Mouse (Mus musculus) left cerebral cortex, postnatal 10 days (tissue): Measurements from ENCODE around the gene Zfr2. TPM values are rescaled to one million over a fixed set of nuclear protein-coding genes. Genes with fewer than 3 reads are reported as not detected.

Source experiments
- DNase-seq, 2 experiments: peaks; one replicate each; pipeline ENCODE4 v3.0.0; 2021 to 2022; ENCODE audit warnings: low spot score in 2 of 2, mixed read lengths in 1 of 2; ENCODE audit errors: extremely low spot score in 1 of 2
- intact Hi-C: fragments of 180-260 bp; cut with DNase I; formaldehyde crosslinking; loops from one replicate; pipeline ENCODE4 v1.15.1; 2025
- total RNA-seq, 2 experiments: library from RNA; stranded (reverse); gene quantifications; 2 replicates each; pipeline ENCODE4 v1.2.3; 2021

The Zfr2 gene
- total RNA-seq, 2 experiments from 2014 or later, result 62.2 to 63.5 TPM

DNA sequence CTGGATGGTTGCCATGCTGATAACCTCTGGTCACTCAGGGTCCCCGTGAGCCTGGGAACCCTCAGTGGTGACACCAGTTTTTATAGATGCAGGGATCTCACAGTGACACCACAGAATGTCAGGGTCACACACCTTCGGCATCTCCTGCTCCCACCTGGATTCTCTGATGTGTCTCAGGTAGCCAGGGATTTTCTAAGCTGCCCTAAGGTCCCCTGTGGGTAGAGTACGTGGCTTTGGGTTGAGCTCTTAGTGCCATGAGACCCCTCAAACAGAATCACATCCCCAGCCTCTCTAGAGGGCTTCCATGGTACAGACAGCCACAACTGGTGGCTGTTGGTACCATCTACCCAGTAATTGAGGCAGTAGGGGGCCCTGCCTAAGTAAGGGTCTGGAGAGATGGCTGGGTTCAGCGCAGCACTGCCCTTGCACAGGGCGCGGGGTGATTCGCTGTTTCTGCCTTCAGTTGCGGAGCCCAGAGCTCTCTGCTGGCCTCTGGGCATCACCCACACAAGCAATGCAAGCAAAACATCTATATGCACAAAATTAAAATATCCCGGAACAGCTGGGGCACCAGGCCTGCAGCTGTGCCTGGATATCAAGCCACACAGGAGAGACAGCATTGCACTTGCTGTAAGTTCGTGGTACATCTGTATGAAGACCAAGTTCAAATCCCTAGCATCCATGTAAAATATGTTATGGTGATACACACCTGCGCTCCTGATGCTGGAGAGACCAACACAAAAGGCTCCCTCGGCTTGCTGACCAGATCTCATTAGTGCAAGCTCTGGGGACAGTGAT lies 3.7 kb downstream of the Zfr2 start:
- peak in 1 of 2 experiments; percentile 22 for DNase-seq
- intact Hi-C loops, result no loop called here

DNA sequence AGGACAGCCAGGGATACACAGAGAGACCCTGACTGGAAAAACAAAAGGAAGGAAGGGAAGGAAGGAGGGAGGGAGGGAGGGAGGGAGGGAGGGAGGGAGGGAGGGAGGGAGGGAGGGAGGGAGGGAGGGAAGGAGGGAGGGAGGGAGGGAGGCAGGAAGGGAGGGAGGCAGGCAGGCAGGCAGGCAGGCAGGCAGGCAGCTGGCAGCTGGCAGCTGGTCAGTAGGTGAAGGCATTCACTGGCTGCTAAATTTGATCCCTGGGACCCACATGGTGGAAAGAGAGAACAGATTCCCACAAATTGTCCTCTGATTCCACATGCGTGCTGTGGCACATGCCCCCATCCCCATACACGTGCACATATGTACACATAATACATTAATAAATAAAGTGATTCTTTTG lies 5.7 kb downstream of the Zfr2 start:
- intact Hi-C loops, result no loop called here

DNA sequence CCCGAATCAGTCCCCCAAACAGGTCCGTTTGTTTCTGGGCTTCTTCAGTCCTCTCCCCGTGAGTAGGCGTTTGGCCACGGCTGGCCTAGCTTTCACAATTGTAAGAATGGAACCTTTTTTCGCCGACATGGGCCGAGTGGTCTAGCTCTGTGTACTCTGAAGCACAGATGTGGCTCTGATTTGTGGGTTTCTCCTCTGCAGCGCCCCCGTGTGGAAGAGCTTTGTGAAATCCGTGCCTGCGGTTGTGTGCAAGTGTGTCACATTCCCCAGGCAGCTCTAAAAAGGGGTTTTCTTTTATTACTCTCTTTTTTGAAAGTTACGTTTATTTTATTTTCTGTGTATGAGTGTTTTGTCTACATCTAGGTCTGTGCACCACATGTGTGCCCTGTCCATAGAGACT lies 7.9 kb downstream of the Zfr2 start:
- DNase-seq, result peak in 1 of 2 experiments; percentile 72
- intact Hi-C loops, result no loop called here

More for the DNA sequence above, 5.7 kb downstream of the Zfr2 start:
- no peak for DNase-seq

DNA sequence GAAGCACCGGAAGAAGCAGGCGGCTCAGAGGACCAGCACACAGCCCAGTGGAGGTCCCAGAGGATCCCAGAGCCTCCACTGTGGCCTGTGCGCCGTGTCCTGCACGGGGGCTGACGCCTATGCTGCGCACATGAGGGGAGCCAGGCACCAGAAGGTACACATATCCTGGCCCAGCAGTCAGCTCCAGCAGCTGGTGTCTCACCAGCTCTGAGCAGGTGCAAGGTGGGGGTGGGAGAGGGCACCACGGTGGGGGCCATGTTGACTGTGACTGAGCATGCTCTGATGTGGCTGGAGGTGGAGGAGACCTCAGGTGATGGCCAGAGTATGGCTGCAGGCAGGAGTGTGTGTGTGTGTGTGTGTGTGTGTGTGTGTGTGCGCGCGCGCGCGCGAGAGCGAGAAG lies 9.1 kb downstream of the Zfr2 start:
- peak in 1 of 2 experiments; percentile 25 for DNase-seq
- intact Hi-C loops, result no loop called here

DNA sequence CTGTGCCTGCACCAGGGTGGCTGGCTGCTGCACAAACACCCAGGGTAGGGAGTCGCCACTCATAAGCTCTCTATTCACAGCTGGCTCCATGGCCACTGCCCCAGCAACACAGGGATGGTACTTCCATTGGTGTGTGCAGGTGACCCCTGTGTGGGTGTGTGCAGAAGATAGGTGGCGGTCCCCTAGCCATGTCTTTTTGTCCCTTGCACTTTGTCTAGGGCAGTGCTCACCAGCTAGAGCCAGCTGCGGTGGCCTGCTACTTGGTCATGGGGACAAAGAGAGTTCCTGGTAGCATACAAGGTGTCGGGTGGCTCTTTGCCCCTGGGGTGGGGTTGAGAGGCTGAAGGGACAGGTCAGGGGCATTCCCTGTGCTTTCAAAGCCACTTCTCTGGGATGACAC lies 11.2 kb downstream of the Zfr2 start:
- no peak for DNase-seq
- intact Hi-C loops, result no loop called here

DNA sequence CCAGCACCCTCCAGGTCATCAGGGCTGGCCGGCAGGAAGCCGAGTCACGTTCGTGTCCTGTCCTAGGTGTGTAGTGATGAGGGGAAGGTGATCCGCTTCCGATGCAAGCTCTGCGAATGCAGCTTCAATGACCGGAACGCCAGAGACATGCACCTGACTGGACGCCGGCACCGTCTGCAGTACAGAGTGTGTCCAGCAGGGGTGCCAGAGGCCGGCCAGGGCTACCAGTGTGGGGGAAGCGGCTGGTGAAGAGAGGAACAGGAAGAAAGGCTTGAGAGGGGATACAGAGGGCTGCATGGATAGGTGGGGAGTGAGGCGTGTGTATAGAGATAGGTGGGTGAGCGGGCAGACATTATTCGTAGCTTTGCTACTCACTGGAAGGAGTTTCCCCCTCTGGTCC lies 11.6 kb downstream of the Zfr2 start:
- intact Hi-C loops, result no loop called here

DNA sequence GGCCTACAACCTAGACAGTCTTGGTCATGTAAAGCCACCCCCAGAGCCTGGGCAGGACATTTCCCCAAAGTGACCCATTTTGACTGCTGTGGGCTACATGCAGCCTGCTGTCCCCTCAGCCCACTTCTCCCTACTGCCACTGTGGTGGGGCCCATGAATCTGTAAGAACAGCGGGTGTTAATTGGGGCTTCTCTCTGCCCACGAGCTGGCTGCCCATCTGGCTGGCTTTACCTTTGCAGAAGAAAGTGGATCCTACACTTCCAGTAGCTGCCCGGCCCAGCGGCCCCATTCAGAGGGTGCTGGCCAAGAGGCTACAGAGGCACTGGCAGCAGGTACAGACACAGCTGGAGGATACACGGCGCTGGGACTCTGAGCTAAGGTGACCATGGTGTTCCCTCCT lies 12.2 kb downstream of the Zfr2 start:
- intact Hi-C loops, result no loop called here
- peak in 1 of 2 experiments; percentile 33 for DNase-seq

More for the DNA sequence above, 11.6 kb downstream of the Zfr2 start:
- DNase-seq, result peak in 1 of 2 experiments; percentile 79

DNA sequence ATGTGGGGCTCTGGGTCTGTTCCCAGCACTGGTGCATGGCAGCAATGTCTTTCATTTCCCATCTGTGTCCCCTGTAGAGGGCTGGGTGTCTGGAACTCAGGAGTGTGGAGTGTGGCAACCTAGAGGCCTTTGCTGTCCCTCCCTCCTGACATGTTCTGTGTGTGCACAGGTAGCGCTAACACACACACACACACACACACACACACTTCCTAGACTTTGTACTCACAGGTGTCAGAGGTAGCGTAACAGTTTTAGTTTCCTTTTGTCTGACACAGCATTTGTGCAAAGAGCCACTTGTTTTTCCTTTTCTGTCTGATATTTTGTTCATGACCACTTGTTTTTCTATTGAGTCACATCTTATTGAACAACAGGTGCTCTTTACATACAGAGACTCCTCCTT lies 14.8 kb downstream of the Zfr2 start:
- intact Hi-C loops, result no loop called here
- DNase-seq, result no peak

DNA sequence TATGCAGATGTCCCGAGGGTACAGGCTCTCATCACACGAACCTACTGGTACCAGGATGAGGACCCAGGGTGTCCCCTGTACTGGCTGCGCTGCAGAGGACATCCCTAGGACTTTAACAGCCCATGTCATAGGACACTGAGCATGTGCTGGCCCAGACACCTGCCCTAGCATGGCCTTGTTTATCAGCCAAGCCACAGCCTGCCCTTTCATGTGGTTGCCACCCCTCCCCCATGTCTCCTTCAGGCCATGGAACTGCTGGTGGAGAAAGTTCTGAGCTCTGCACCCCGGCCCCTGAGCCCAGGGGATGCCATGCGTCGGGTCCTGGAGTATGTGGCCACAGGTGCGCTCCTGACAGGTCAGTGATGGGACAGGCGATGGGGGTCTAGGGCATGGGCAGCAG lies 16.5 kb downstream of the Zfr2 start:
- peak in 1 of 2 experiments; percentile 23 for DNase-seq
- intact Hi-C loops, result no loop called here

DNA sequence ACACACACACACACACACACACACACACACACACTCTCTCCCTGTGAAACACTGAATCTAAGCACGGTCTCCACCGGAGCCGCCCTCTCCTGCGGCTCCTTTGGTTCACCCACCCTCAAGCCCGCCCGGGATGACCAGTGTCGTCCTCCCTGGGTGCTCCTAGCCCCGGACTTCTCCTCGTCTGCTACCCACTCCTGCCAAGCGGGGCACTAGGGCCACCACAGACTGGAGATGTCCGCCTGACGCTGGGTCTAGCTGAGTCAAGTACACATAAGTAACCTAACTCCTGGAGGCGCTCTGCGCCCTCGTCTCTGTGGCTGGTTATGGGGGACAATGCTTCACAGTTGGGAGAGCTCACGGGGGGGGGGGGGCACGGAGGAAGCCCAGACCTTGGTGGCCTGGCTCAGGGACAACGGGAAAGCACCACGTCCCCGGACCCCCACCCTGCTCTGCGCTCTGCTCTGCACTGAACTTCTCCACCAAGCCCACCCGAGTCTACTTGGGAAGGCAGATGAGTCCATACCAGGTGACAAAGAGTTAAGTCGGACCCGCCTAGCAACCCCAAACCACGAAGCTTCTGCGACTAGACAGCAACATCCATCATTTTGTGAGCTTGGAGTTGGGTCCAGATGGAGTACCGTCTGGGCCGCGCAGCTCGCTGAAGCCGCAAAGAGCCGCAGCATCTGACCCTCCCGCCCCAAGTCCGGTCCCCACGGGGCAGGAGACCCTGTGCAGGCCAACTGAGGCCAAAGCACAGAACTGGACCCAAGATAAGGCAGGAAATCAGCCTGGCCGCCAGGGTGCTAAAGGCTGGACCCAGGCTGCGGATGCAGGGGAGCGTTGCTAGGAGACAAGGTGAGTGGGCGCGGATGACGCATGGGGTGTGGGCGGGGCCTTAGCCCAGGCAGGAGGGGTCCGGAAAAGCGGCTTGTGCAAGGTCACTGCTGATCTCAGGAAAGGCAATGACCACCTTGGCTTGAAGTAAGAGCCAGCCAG lies 19.8 kb downstream of the Zfr2 start, which contains the start of gene Matk:
Gene Matk (plus strand): TSS at position 512 of the 996 bp plus-strand sequence.
- intact Hi-C loops, result no loop called here
- peak; percentile 84 to 88 for DNase-seq

DNA sequence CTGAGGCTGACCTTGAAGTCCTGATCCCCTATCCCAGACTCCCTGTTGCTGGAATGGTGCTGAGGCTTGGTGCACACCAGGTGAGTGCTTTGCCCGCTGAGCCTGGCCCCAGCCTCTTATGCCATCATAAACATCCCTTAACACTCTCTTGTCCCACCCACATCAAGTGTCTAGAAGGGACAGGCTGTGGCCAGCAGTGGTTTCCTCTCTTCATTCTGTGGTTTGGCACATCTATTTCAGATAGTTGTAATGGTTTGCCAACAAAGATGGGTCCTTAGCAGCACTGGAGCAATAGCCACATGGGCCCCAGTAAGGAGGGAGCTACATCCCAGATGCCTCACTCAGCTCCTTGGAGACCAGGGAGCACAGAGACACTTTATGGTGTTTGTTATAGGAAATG lies 21.9 kb downstream of the Zfr2 start:
- intact Hi-C loops, result no loop called here
- DNase-seq, result no peak

DNA sequence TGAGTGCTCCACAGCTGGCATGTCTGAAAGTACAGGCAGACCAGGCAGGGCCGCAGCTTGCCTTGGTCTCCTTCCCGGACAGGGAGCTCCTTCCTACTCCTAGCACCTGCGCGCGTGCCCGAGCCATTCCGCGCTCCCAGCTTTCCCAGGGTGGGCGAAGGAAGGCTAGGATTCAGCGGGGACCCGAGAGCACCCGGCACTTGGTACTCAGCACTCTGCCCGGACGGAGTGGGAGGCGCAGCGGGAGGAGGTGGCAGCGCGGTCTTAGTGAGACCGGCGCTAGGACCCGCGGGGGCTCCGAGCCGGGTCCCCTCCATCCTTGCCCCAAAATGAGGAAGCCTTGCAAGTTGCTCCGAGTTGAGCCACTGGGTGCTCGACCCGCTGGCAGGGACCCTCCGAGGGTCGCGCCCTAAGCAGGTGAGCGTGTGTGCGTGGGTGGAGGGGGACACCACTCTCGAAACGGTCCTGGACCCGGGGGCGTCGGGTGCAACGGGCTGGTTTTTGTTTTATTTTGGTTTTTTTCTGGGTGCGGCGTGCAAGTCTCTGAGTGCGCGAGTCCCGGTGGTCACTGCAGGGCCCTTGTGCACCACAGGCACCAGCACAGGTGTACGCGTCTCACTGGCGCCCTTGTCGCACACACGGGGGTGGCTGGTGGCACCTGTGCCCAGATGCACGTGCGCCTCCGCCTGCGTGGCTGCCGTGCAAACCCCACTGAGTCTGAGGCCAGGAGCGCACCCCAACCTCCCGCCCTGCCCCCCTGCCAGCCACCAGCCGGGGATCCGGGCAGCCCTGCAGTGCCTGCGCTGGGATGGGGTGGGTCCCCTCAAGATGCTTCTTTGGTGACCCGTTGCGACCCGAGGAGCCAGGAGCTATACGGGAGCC lies 24.4 kb downstream of the Zfr2 start:
- peak in 1 of 2 experiments; percentile 66 for DNase-seq
- intact Hi-C loops, result no loop called here

DNA sequence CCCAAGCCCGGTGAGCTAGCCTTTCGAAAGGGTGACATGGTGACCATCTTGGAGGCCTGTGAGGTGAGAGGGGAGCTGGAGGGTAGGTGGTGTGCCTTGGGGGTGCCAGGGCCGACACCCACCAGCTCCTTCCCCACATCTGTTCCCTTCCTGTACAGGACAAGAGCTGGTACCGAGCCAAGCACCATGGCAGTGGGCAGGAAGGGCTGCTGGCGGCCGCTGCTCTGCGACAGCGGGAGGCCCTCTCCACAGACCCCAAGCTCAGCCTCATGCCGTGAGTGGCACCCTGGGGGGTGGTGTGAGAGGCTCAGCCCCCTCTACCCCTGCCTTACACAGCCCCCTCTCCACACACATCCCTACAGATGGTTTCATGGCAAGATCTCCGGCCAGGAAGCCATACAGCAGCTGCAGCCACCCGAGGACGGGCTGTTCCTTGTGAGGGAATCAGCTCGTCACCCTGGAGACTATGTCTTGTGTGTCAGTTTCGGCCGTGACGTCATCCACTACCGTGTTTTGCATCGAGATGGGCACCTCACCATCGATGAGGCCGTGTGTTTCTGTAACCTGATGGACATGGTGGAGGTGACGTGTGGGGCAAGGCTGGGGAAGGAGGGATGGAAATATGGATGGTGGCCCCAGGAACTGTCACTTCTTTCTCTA lies 26.4 kb downstream of the Zfr2 start:
- intact Hi-C loops, result no loop called here
- peak in 1 of 2 experiments; percentile 67 for DNase-seq

DNA sequence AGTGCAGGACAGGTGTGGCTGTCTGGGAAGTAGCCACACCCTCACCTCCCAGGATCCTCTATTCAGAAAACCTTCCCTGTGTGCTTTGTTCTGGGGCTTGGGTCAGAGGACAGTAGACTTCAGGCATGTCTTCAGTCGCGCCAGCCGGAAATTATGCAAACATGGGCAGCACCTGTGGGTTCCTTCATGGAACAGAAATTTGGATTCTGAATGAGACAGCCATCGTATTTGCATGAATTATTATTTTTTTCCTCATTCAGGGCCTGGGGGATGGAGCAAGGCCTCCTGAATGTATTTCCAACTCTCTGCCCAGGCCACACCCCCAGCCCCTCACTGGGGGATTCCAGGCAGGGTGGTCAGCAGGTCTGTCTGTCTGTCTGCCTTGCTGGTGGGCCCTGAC lies 28.1 kb downstream of the Zfr2 start:
- intact Hi-C loops, result no loop called here

DNA sequence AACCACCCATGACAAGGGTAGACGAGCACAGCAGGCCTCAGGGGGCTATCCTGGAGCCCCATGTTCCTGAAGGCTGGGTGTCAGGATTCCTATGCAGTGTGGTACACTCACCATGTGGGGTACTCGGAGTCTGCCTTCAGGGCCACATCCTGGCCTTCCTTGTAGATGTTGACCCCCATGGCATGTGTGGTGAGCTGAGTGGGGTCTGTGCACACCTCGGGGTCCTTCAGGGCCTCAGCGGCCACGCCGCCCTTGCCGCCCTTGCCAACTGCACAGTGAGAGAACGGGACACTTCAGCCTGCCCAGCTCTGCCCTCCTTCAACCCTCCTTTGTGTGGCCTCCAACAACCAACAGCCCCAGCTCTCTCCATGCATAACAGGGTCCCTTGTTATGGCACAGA lies 32.6 kb downstream of the Zfr2 start:
- no peak for DNase-seq
- intact Hi-C loops, result no loop called here

More for the DNA sequence above, 28.1 kb downstream of the Zfr2 start:
- DNase-seq, result no peak

DNA sequence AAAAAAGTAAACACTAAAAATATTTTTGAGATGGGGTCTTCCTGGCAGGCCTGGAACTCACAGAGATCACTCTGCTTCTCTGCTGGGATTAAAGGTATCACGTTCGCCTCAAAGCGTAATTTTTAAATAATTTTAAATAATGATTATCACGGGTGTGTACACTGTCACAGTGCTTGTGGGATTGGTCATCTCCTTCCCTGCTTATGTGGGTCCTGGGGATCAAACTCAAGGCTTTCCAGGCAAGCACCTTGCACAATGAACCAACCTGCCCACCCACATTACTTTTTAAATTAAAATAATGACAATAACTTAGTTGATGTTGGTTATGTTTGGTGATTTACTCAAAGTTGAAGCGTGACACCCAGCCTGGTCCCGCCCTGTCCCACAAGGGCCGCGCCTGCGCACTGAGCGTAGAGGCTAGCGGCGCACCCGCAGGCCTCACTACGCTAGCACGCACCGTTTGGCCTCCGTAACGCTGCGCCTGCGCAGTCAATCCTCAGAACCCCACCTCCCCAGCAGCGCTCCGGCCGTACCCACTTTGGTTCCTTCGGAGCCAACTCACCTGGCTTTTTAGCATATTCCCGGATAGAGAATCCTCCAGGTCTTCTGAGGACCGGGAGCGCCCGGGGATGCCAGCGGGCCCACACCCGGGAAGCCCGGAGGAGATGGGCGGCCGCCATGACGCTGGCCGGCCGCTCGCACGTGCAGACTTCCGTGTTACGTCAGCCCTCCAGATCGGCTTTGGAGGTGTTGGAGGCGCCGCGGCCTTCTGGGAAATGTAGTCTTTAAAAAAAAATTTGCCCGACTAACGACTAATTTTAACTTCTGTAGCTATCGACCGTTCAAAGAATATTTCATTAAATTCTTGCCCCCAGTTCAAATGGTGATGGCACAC lies 33.5 kb downstream of the Zfr2 start, which contains the start of the genes Mrpl54 and Apba3:
Gene Mrpl54 (minus strand): TSS at position 724 of the 895 bp plus-strand sequence.
Gene Apba3 (plus strand): TSS at position 750 of the 895 bp plus-strand sequence.
- intact Hi-C loops, result no loop called here
- DNase-seq, result peak; percentile 93 to 97

DNA sequence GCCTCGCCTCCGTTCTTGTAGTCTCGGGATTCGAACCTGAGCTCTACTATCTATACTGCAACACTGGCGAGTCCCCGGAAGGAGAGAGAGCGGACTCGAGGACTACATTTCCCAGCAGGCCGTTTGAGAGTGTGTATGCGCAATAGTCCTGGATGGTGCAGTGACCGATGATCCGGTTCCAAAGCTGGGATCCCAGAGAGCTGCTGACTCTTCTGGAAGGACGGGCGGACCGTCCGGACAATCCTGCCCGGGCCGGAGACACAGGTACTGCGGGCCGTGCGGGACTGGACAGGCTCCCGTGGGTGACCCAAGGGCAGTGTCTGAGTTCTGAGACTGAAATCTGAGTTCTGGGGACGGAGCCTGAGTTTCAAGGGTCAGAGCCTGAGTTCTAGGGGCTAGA lies 35.1 kb downstream of the Zfr2 start:
- DNase-seq, result peak; percentile 86
- intact Hi-C loops, result no loop called here
